Mouse (Mus musculus) retina, postnatal 1 day (tissue): Measurements from ENCODE around the gene Mef2d.
"Not testable (repeated sequence)": the region's sequence is repeated elsewhere in the genome, so short reads cannot be mapped to it uniquely, and the experiment has no call there.

Experiments
- DNase-seq: peaks from one replicate; pipeline ENCODE4 v3.0.0-alpha.2; 2012

Gene Mef2d

GRCm38 (mm10) chr3:88150999-88151364 is 8.8 kb downstream of the Mef2d start:
- DNase-seq: no peak

DNA sequence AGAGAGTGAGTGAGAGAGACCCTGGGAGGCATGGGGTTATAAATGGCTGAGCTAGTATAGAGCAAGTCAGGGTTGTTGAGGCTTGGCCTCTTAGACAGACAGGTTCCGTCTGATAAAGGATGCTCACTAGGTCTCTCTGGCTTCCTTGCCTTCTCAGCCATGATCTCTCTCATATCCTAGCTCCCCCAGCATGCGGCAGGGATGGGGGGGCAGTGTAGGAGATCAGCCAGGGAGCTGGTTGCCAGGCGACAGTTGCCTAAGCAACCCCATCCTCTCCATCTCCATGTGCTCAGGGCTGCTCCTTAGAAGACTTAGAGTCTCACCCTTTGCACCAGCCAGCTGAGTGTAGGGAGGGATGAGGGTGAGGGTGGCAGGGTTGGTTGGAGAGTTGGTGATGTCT is 9.9 kb downstream of the Mef2d start:
- peak; percentile 73 for DNase-seq

- no peak for DNase-seq
Observed at GRCm38 (mm10) chr3:88153290-88154011, 11.3 kb downstream of the Mef2d start.

DNA sequence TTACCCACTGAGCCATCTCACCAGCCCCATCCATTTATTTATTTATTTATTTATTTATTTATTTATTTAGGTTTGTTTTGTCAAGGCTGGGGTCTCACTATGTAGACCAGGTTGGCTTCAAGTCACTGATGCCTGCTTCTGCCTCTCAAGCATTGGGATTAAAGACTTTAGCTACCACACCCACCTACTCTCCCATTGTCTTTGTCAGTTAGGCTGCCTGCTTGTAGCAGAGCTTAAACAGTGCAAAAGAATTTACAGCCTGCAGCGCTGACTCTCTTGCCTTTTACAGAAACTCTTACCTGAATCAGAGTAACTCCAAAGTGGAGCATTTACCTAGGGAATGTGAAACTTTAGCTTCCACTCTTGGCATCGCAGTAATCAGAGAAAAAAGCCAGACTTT is 12.1 kb downstream of the Mef2d start:
- DNase-seq: no peak

GRCm38 (mm10) chr3:88156817-88157216 is 14.6 kb downstream of the Mef2d start:
- no peak for DNase-seq

- peak; percentile 85 for DNase-seq
Observed at GRCm38 (mm10) chr3:88157771-88158597, 15.8 kb downstream of the Mef2d start.

GRCm38 (mm10) chr3:88158991-88159390 is 16.8 kb downstream of the Mef2d start:
- no peak for DNase-seq

- DNase-seq: no peak
Observed at GRCm38 (mm10) chr3:88160856-88161255, 18.7 kb downstream of the Mef2d start.

GRCm38 (mm10) chr3:88162259-88162658 is 20.1 kb downstream of the Mef2d start:
- DNase-seq: no peak

- no peak for DNase-seq
Observed at GRCm38 (mm10) chr3:88162811-88163210, 20.6 kb downstream of the Mef2d start.

GRCm38 (mm10) chr3:88163847-88164246 is 21.7 kb downstream of the Mef2d start:
- DNase-seq: no peak

GRCm38 (mm10) chr3:88164263-88164662 is 22.1 kb downstream of the Mef2d start:
- DNase-seq: no peak

DNA sequence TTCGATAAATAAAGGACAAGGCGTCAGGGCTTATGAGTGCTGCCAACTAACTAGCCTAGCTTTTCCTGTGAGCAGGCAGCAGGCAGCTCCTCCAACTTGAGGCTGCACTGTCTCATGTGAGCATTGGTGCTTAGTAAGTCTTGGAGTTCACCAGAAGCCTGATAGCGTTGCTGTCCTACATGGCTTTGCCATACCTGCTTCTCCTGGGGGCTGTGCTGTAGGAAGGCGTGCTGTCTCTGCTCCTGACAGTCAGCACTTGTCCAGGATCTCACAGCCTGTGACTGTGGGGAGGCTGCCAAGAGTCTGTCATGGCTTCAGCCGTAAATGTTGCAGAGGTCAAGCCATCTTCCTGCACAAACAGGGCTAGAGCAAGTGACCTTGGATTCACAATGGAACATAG is 23.9 kb downstream of the Mef2d start:
- DNase-seq: no peak

DNA sequence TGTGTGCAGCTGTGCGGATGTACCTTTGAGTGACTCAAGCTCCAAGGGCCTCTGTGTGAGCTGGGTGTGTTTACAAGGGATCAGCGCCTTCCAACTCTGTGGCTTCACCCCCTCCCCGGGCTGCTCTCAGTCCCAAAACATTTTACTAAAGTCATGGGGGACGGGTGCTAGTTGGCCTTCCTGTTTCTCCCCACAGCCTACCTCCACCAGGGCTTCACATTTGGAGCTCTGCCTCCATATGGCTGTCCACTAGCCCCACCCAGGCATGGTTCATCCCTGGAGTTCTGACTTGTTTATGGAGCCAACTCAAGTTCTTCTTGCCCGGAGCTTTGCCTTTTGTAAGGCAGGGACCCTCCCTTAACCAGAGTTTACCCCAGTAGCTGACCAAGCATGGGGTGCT is 28.2 kb downstream of the Mef2d start:
- DNase-seq: no peak

DNA sequence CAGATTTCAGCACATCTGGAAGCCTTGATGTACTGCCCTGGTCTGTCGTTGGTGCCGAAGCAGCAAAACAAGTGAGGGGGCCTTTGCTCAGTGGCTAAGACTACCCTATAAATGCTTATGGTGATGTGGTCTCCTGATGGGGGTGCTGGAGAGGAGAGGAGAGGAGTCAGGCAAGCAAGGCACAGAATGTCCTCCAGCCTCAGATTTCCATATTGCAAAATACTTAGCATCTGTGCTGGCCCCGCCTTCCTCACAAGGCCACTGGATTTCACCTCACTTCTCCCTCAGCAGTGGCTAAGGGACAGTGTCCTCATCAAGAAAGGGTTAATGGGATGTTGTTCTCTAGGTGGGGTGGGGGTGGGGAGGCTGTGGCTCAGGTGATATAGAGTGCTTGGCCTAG is 30.3 kb downstream of the Mef2d start:
- DNase-seq: no peak

- DNase-seq: peak; percentile 61
Observed at GRCm38 (mm10) chr3:88173375-88173774, 31.2 kb downstream of the Mef2d start.

DNA sequence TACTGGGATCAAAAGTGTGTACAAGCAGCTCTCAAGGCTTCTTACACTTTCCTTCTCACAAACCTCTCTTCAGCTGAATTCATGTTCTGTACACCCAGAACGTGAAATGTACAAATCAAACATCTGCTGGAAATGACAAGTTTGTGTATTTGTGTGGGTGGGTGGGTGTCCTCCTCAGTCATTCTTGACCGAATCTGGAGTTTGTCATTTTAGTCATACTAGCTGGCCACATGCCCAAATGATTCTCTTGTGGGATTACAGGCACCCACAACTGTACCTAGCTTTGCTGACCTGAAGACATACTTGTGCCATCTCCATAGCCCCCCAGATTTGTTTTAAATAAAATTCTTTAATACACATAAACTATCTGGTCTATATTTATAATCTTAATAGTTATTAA is 32.7 kb downstream of the Mef2d start:
- no peak for DNase-seq

- no peak for DNase-seq
Observed at GRCm38 (mm10) chr3:88177106-88177505, 34.9 kb downstream of the Mef2d start.

DNA sequence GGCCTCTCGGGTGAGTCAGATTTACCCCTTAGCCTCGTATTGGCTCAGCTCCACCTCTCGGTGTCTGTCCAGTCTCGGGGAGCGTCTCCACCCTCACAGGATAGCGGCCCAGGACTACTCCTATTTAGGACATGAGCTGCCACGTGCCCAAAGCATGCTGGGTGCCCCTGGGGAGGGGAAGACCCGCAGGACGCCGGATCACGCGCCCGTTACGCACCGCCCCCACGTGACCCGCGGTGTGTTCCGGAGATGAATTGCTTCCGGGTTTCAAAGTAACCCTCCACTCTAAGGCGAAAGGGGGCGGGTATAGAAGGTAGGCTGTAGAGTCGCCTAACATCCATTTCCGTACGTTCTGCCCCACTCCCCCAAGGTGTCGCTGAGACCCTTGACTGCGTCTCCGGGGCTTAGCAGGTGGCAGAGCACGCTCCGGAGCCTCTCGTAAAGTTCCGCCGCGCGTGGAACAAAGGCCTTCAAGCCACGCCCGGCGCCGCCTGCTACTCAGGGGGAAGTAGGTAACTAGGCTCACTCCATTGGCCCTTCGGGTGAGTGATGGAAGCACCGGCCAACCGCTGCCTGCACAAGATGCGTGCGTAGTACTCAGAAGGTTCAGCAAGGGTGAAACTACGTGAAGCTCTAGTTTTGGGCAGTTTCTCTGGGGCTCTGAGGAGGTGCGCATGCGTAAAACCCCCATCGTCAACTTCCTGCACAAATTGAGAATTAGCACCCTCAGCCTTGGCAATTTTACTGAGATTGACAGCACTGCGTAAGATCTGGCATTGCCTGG is 35.6 kb downstream of the Mef2d start:
- peak; percentile 100 for DNase-seq

GRCm38 (mm10) chr3:88178346-88178733 is 36.2 kb downstream of the Mef2d start:
- DNase-seq: not testable (repeated sequence)

DNA sequence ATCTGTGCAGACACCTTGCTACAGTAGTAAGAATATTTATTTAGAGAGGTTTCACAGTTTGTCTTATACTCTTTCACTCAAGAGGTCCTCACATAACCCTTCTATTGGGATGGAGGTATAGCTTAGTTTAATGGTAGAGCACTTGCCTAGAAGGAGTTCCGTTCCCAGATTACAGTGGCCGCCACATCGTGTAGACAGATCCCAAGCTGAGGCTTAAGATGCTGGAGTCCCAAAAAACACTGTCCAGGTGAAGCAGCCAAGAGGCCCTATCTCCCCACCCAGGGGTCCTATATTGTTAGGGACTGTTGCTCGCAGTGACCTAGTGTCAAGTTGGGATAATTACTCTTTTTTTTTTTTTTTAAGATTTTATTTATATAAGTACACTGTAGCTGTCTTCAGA is 36.8 kb downstream of the Mef2d start:
- DNase-seq: no peak

DNA sequence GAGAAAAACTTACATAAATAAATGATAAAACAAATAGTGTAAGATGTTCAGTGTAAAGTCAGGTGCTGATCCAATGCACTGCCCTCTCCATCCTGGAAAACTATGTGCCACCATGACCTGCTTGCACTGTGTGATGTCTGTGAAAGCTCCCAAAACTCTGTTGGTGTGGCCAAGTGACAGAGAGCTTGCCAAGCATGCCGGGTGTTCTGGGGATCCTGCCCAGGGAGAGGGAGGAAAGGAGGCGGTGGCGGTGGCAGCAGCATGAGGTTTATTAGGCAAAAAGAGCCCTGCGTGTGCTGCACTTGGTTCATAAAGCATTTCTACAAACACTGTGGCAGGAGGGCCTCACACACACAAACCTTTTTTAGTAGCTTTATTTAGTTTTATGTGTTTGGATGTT is 39.2 kb downstream of the Mef2d start:
- DNase-seq: no peak

DNA sequence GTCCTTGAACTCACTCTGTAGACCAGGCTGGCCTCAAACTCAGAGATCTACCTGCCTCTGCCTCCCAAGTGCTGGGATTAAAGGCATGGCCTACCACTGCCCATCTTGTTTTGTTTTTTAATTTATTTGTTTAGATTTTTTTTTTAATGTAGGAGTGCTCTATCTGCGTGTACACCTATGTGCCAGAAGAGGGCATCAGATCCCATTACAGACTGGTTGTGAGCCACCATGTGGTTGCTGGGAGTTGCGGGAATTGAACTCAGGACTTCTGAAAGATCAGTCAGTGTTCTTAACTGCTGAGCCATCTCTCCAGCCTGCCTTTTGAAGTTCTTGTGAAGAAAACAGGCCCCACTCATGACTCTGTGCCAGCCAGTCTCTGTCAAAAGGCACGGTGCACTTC is 44.3 kb downstream of the Mef2d start:
- DNase-seq: no peak

DNA sequence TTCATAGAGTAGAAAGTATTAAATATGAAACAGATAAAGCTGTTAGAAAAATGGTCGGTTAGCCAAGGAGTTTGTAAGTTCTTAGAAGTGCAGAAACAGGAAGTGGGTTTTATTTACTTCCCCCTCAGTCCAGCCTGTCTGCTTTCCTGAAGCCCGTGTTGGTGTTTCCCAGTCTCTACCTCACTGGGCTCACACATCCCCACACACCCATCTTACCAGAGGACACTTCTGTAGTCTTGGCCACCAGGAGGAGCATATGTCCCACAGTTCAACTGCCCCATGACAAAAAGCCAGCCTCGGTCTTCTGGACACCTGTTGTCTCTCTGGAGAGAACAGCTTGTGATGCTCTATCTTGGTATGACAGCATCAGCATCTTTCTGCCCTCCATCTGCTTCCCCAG is 49.0 kb downstream of the Mef2d start:
- peak; percentile 53 for DNase-seq
